Mouse (Mus musculus) lung, embryonic 14.5 days (tissue): ENCODE data around the gene Gm10447. TPM values are rescaled to one million over a fixed set of nuclear protein-coding genes. Genes with fewer than 3 reads are reported as not detected.

Experiments used
- ATAC-seq: fragments of 200-750 bp; cut with Nextera tagmentation; 2 replicates; pipeline ENCODE4 v1.8.0; 2017; ENCODE audit warnings: mild to moderate bottlenecking, moderate TSS enrichment, moderate library complexity; ENCODE audit not compliant: insufficient read depth
- DNase-seq: peaks from one replicate; pipeline ENCODE4 v3.0.0-alpha.2; 2015
- H3K27ac ChIP-seq: fragments of 300-500 bp; sonication (generic); 2 replicates; pipeline ENCODE4 v1.5.1; 2014; ENCODE audit warnings: low read depth, mild to moderate bottlenecking, moderate library complexity
- H3K27me3 ChIP-seq: fragments of 300-500 bp; sonication (generic); 2 replicates; pipeline ENCODE4 v1.6.1; 2014; ENCODE audit warnings: low read length, control low read depth; ENCODE audit not compliant: insufficient read depth
- H3K36me3 ChIP-seq: fragments of 300-500 bp; sonication (generic); 2 replicates; pipeline ENCODE4 v1.6.1; 2014; ENCODE audit warnings: control low read depth; ENCODE audit not compliant: insufficient read depth
- H3K4me1 ChIP-seq: fragments of 300-500 bp; sonication (generic); 2 replicates; pipeline ENCODE4 v1.6.1; 2014; ENCODE audit warnings: antibody characterized with exemption, control low read depth; ENCODE audit not compliant: insufficient read depth
- H3K4me2 ChIP-seq: fragments of 300-500 bp; sonication (generic); 2 replicates; pipeline ENCODE4 v1.6.1; 2014; ENCODE audit warnings: mild to moderate bottlenecking
- H3K4me3 ChIP-seq: fragments of 300-500 bp; sonication (generic); 2 replicates; pipeline ENCODE4 v1.5.1; 2014; ENCODE audit warnings: low read depth, low read length
- H3K9ac ChIP-seq: fragments of 300-500 bp; sonication (generic); 2 replicates; pipeline ENCODE4 v1.6.1; 2014
- H3K9me3 ChIP-seq: fragments of 300-500 bp; sonication (generic); 2 replicates; pipeline ENCODE4 v1.6.1; 2016; ENCODE audit warnings: low read depth, low read length, control low read depth
- CTCF ChIP-seq: IDR thresholded peaks from 2 replicates; pipeline ENCODE4 v1.5.1; 2016; ENCODE audit warnings: antibody characterized with exemption, low read depth
- WGBS: fragments of 180-500 bp; shearing (Covaris S2); extraction: QIAGEN DNeasy Blood & Tissue Kit; methylation state at CpG from one replicate; pipeline ENCODE4 v1.1.7; 2014; 5-methylcytosine and 5-hydroxymethylcytosine counted together
- polyA plus RNA-seq: library from polyadenylated mRNA; unstranded; fragments of >200 nt; fragmentation: Nextera tagmentation; extraction: Ambion mirVana; gene quantifications from 2 replicates; pipeline ENCODE4 v1.2.1, GENCODE M21; 2014

The Gm10447 gene
- polyA plus RNA-seq, 1 experiment from 2014 or later: not detected

- Histone ChIP-seq H3K27me3 (no peaks in the 10 kb centered on the region), H3K4me3 (no peak overlapping the region), H3K9ac (no peak overlapping the region), H3K27ac (no peak overlapping the region), H3K36me3 (no peaks in the 10 kb centered on the region), H3K4me1 (peaks cover 4% of the 10 kb centered on the region; the same call in 1 of the 2 replicates), H3K9me3 (no peaks in the 10 kb centered on the region), H3K4me2 (no peak overlapping the region)
- 72% methylated on average over 6 of the region's 6 CpGs for WGBS
- ATAC-seq (no peak), DNase-seq (no peak)
- no peak for TF ChIP-seq CTCF
These were observed 40.0 kb upstream of the Gm10447 start for GRCm38 (mm10) chr11:53496946-53497345.

DNA sequence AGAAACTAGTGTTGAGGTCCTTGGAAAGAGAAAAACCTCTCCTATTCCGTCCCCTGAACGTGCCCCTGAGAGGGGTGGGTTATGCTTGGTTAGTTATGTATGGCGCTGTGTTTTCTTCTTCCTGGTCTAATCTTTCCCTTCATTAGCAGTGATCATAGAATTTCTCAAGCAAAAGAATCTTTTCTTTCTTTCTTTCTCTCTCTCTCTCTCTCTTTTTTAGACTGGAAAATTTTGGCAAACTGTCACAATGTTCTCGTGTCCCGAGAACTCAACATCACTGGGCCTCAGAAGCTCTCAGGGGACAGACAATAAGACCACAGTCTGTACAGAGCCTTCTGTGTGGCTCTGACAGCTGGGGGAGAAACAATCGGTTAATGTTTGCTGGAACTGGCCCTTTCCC lies 38.5 kb upstream of the Gm10447 start:
- no peak for DNase-seq

DNA sequence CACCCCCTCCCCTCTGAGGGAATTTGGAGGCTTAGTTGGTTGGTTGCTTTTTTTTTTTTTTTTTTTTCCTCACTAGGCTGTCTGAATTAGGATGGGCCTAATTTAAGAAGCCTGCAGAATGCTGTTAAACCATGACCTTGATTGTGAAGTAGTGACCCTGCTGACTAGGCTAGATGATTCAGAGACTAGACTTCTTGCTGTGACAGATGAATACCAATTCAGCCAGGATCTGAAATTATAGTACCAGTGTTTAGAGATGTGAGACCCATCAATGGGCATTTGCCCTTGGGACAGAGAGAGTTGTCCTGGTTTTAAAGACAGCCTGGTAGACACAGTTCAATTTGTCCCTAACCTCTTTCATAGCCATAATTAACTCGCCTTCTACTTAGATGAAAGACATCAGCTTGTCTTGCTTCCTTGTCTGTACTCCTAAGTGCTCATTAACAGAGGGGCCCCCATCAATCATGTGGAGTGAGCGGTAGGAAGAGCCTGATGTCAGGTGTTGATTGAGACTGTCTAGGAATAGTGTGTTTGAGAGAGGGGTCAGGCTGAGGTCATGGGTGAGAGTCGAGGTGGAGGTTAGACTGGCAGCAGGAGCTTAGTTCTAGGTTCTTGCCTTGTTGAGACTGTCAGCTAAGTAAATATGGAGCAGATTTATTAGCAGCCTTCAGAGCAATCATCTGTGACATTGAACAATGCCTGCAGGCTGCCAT lies 36.5 kb upstream of the Gm10447 start:
- no peak for ATAC-seq
- H3K4me1 ChIP-seq: no peaks in the 10 kb centered on the region
- H3K4me3 ChIP-seq: no peak overlapping the region
- H3K27ac ChIP-seq: no peak overlapping the region
- H3K4me2 ChIP-seq: no peak overlapping the region
- H3K9me3 ChIP-seq: no peaks in the 10 kb centered on the region
- H3K27me3 ChIP-seq: no peaks in the 10 kb centered on the region
- WGBS: 27% methylated on average over 3 of the region's 3 CpGs
- H3K9ac ChIP-seq: no peak overlapping the region
- no peak for DNase-seq
- H3K36me3 ChIP-seq: no peaks in the 10 kb centered on the region
- no peak for TF ChIP-seq CTCF

More for the DNA sequence above, 38.5 kb upstream of the Gm10447 start:
- no peak overlapping the region for H3K9ac ChIP-seq
- H3K4me2 ChIP-seq: no peak overlapping the region
- H3K4me3 ChIP-seq: no peak overlapping the region
- no peaks in the 10 kb centered on the region for H3K4me1 ChIP-seq
- no peaks in the 10 kb centered on the region for H3K36me3 ChIP-seq
- WGBS: 51% methylated on average over 6 of the region's 6 CpGs
- H3K9me3 ChIP-seq: no peaks in the 10 kb centered on the region
- no peak overlapping the region for H3K27ac ChIP-seq
- no peak for TF ChIP-seq CTCF
- H3K27me3 ChIP-seq: no peaks in the 10 kb centered on the region
- no peak for ATAC-seq

DNA sequence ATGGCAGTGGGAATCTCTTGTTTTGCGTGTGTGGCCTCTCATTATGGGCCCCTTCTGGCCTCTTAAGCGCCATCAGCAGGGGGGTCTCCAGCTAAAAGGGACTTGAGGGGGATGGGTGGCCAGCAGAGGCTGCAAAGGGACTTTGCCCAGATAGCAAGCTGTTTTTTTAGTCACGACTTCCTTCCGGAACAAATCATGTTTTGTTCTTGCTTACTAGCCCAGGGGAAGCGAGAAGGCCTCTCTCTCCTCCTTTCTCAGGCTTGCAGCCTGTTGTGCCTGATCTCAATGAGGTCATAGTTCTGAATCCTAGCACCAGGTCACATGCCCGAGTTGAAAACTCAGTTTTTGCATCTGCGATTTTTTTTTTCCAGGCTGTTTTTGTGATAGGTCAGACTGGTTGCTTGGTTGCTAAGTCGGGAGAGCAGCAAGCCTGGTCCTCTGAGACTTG lies 35.1 kb upstream of the Gm10447 start:
- Histone ChIP-seq H3K9me3 (no peaks in the 10 kb centered on the region), H3K4me2 (no peak overlapping the region), H3K4me3 (no peak overlapping the region), H3K27ac (no peak overlapping the region), H3K36me3 (no peaks in the 10 kb centered on the region), H3K27me3 (peaks cover 8% of the 10 kb centered on the region; the same call in 1 of the 2 replicates), H3K9ac (no peak overlapping the region), H3K4me1 (no peaks in the 10 kb centered on the region)
- DNase-seq: peak; percentile 38
- 28% methylated on average over 8 of the region's 8 CpGs for whole genome bisulfite sequencing
- TF ChIP-seq CTCF: no peak
- ATAC-seq: no peak

- ATAC-seq: no peak
- Histone ChIP-seq H3K27me3 (peaks cover 18% of the 10 kb centered on the region; the same call in 1 of the 2 replicates), H3K4me2 (no peak overlapping the region), H3K9ac (no peak overlapping the region), H3K4me3 (no peak overlapping the region), H3K36me3 (no peaks in the 10 kb centered on the region), H3K4me1 (no peaks in the 10 kb centered on the region), H3K9me3 (no peaks in the 10 kb centered on the region), H3K27ac (no peak overlapping the region)
- no peak for TF ChIP-seq CTCF
- WGBS: 76% methylated on average over 9 of the region's 9 CpGs
- DNase-seq: no peak
These were observed 32.5 kb upstream of the Gm10447 start for GRCm38 (mm10) chr11:53489421-53489820.

- H3K36me3 ChIP-seq: no peaks in the 10 kb centered on the region
- WGBS: 95% methylated on average over 5 of the region's 5 CpGs
- peaks cover 18% of the 10 kb centered on the region; the same call in 1 of the 2 replicates for H3K27me3 ChIP-seq
- ATAC-seq (no peak), DNase-seq (no peak)
- H3K9me3 ChIP-seq: no peaks in the 10 kb centered on the region
- H3K9ac ChIP-seq: no peak overlapping the region
- H3K4me1 ChIP-seq: no peaks in the 10 kb centered on the region
- H3K4me2 ChIP-seq: no peak overlapping the region
- TF ChIP-seq CTCF: peak; percentile 26; the same call in 1 of the 2 replicates
- no peak overlapping the region for H3K27ac ChIP-seq
- H3K4me3 ChIP-seq: no peak overlapping the region
These were observed 32.1 kb upstream of the Gm10447 start for GRCm38 (mm10) chr11:53489007-53489406.

DNA sequence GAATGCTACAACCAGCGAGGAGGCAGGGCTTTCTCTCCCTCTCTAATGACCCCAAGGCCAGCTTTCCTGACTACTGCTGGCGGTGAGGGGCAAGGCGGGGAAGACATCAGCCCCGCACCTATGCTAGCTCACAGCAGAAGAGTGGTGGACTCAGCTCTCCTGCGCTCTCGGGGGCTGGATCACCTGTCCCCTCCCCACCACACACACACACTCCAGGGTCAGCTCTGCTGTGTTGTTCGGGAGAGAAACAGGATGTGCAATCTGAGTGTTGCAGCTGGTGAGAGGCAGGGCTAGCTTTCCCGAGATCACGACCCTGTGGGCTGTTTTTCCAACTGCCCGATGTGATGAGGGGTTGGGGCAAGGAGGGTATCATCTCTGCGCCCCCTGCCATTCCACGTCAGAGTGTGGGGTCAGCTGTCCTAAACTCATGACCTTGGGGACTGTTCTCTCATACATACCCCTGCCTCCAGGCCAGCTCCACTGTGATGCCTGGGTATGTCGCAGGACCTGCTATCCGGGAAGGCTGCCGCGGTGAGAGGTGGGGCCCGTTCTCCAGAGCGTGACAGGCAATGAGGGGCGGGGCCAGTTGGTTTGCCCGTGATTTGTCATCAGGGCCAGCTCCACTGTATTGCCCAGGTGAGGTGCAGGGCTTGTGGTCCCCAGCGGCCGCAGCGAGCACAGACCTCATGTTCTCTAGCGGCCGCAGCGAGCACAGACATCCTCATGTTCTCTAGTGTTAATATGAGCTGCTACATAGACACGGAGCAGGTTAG lies 30.1 kb upstream of the Gm10447 start:
- Histone ChIP-seq H3K4me2 (peak overlapping the region; percentile 48), H3K27ac (no peak overlapping the region), H3K27me3 (peaks cover 19% of the 10 kb centered on the region; the same call in 1 of the 2 replicates), H3K9me3 (no peaks in the 10 kb centered on the region), H3K4me1 (no peaks in the 10 kb centered on the region), H3K9ac (no peak overlapping the region), H3K36me3 (no peaks in the 10 kb centered on the region), H3K4me3 (peak overlapping the region; percentile 21)
- no peak for ATAC-seq
- 8% methylated on average over 27 of the region's 27 CpGs for WGBS
- peak; percentile 47 for DNase-seq
- no peak for TF ChIP-seq CTCF
